Mouse (Mus musculus) ES-E14 (cell line): ENCODE data around the gene Iglon5.

Experiments used
- CHD2 ChIP-seq: IDR thresholded peaks from 2 replicates; pipeline ENCODE4 v1.6.1; 2014; ENCODE audit warnings: mild to moderate bottlenecking, low read depth, low read length, inconsistent platforms
- HCFC1 ChIP-seq: IDR thresholded peaks from 2 replicates; pipeline ENCODE4 v1.6.1; 2012; ENCODE audit warnings: low read length, inconsistent platforms, borderline replicate concordance; ENCODE audit not compliant: insufficient read depth
- MAFK ChIP-seq: IDR thresholded peaks from 2 replicates; pipeline ENCODE4 v1.6.1; 2014; ENCODE audit warnings: mild to moderate bottlenecking, low read depth, low read length, inconsistent platforms; ENCODE audit not compliant: insufficient read depth
- ZC3H11A ChIP-seq: IDR thresholded peaks from 2 replicates; pipeline ENCODE4 v1.6.1; 2012; ENCODE audit warnings: low read depth, mild to moderate bottlenecking, inconsistent platforms, low read length, borderline replicate concordance
- ZNF384 ChIP-seq: IDR thresholded peaks from 2 replicates; pipeline ENCODE4 v1.6.1; 2012; ENCODE audit warnings: low read depth, low read length, inconsistent platforms

DNA sequence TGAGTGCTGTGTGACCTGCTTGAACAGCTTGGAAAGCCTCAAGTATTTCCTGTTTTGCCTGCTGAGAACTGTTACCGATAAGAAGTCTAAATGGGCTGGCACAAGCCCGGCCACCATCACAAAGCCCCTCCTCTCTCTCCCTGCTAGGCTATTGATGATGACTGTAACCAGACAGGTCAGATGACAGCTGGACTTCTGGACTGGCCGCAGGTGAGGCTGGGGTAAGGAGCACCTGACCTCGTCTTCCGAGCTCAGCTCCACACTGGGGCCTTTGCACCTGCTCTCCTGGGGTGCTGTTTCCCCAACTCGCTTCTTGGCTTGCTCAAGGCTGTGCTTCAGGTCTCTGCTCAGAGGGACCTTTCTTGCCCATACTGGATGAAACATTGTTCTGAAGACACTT lies 35.5 kb downstream of the Iglon5 start:
- TF ChIP-seq HCFC1 (no peak), CHD2 (no peak), ZNF384 (no peak), ZC3H11A (no peak), MAFK (no peak)
